Mouse (Mus musculus) lung, postnatal 0 days (tissue): ENCODE data around the gene Plekhm2. TPM values are rescaled to one million over a fixed set of nuclear protein-coding genes. Genes with fewer than 3 reads are reported as not detected.
A peak's percentile ranks its signal among the peaks of the same experiment; 100 is the strongest.

Source experiments
- ATAC-seq: fragments of 200-750 bp; cut with Nextera tagmentation; 2 replicates; pipeline ENCODE4 v1.8.0; 2017; ENCODE audit warnings: moderate library complexity
- DNase-seq: peaks from one replicate; pipeline ENCODE4 v3.0.0-alpha.2; 2016; ENCODE audit warnings: low spot score
- H3K27ac ChIP-seq: fragments of 300-500 bp; sonication (generic); 2 replicates; pipeline ENCODE4 v1.5.1; 2014; ENCODE audit warnings: antibody characterized with exemption, mild to moderate bottlenecking, low read length, mixed read lengths
- H3K27me3 ChIP-seq: fragments of 300-500 bp; sonication (generic); replicated peaks from 2 replicates; pipeline ENCODE4 v1.6.1; 2014; ENCODE audit warnings: low read length, mixed read lengths; ENCODE audit not compliant: insufficient read depth
- H3K36me3 ChIP-seq: fragments of 300-500 bp; sonication (generic); 2 replicates; pipeline ENCODE4 v1.6.1; 2014; ENCODE audit warnings: low read length, mixed read lengths; ENCODE audit not compliant: insufficient read depth
- H3K4me1 ChIP-seq: fragments of 300-500 bp; sonication (generic); 2 replicates; pipeline ENCODE4 v1.6.1; 2014; ENCODE audit warnings: antibody characterized with exemption, low read depth, low read length, mixed read lengths; ENCODE audit not compliant: insufficient read depth
- H3K4me2 ChIP-seq: fragments of 300-500 bp; sonication (generic); replicated peaks from 2 replicates; pipeline ENCODE4 v1.6.1; 2014; ENCODE audit warnings: low read depth, mild to moderate bottlenecking, low read length, moderate library complexity, mixed read lengths
- H3K4me3 ChIP-seq: fragments of 300-500 bp; sonication (generic); 2 replicates; pipeline ENCODE4 v1.5.1; 2014; ENCODE audit warnings: low read depth, low read length
- H3K9ac ChIP-seq: fragments of 300-500 bp; sonication (generic); replicated peaks from 2 replicates; pipeline ENCODE4 v1.6.1; 2014; ENCODE audit warnings: low read depth, mild to moderate bottlenecking
- H3K9me3 ChIP-seq: fragments of 300-500 bp; sonication (generic); 2 replicates; pipeline ENCODE4 v1.6.1; 2016; ENCODE audit warnings: low read length, mixed read lengths
- CTCF ChIP-seq: IDR thresholded peaks from 2 replicates; pipeline ENCODE4 v1.5.1; 2016; ENCODE audit warnings: antibody characterized with exemption, mild to moderate bottlenecking
- EP300 ChIP-seq: IDR thresholded peaks from 2 replicates; pipeline ENCODE4 v1.6.1; 2016; ENCODE audit warnings: antibody characterized with exemption, mild to moderate bottlenecking, control low read depth
- WGBS: fragments of 180-500 bp; shearing (Covaris S2); extraction: QIAGEN DNeasy Blood & Tissue Kit; methylation state at CpG from one replicate; pipeline ENCODE4 v1.1.7; 2014; 5-methylcytosine and 5-hydroxymethylcytosine counted together
- polyA plus RNA-seq: library from polyadenylated mRNA; unstranded; fragments of >200 nt; fragmentation: Nextera tagmentation; extraction: Ambion mirVana; gene quantifications from 2 replicates; pipeline ENCODE4 v1.2.1, GENCODE M21; 2015

The Plekhm2 gene
- polyA plus RNA-seq, 1 experiment from 2014 or later, result 5.2 TPM

- ATAC-seq (no peak), DNase-seq (no peak)
- Histone ChIP-seq H3K27ac (no peak overlapping the region), H3K9me3 (no peaks in the 10 kb centered on the region), H3K4me2 (no peak overlapping the region), H3K4me1 (no peaks in the 10 kb centered on the region), H3K4me3 (no peak overlapping the region), H3K27me3 (no peaks in the 10 kb centered on the region), H3K36me3 (peaks cover 57% of the 10 kb centered on the region; the same call in 1 of the 2 replicates), H3K9ac (no peak overlapping the region)
- no peak for TF ChIP-seq EP300
- no peak for TF ChIP-seq CTCF
- WGBS, result 96% methylated on average over 8 of the region's 8 CpGs
Observed at GRCm38 (mm10) chr4:141694719-141695118, 30.0 kb upstream of the Plekhm2 start.

- no peak overlapping the region for H3K27ac ChIP-seq
- ATAC-seq, result no peak
- DNase-seq, result no peak
- WGBS, result 84% methylated on average over 8 of the region's 8 CpGs
- H3K9ac ChIP-seq, result no peak overlapping the region
- no peaks in the 10 kb centered on the region for H3K9me3 ChIP-seq
- H3K4me3 ChIP-seq, result no peak overlapping the region
- H3K4me1 ChIP-seq, result no peaks in the 10 kb centered on the region
- peaks cover 54% of the 10 kb centered on the region; the same call in 1 of the 2 replicates for H3K36me3 ChIP-seq
- TF ChIP-seq CTCF (no peak), EP300 (no peak)
- H3K27me3 ChIP-seq, result no peaks in the 10 kb centered on the region
- no peak overlapping the region for H3K4me2 ChIP-seq
Observed at GRCm38 (mm10) chr4:141688505-141688904, 23.8 kb upstream of the Plekhm2 start.

- peaks cover 5% of the 10 kb centered on the region; the same call in 1 of the 2 replicates for H3K4me1 ChIP-seq
- H3K4me2 ChIP-seq, result no peak overlapping the region
- no peak for TF ChIP-seq CTCF
- no peak for TF ChIP-seq EP300
- H3K4me3 ChIP-seq, result no peak overlapping the region
- 74% methylated on average over 8 of the region's 8 CpGs for WGBS
- H3K9me3 ChIP-seq, result no peaks in the 10 kb centered on the region
- DNase-seq (no peak), ATAC-seq (no peak)
- no peak overlapping the region for H3K27ac ChIP-seq
- peaks cover 38% of the 10 kb centered on the region; the same call in 1 of the 2 replicates for H3K36me3 ChIP-seq
- no peaks in the 10 kb centered on the region for H3K27me3 ChIP-seq
- no peak overlapping the region for H3K9ac ChIP-seq
Observed at GRCm38 (mm10) chr4:141686525-141686924, 21.8 kb upstream of the Plekhm2 start.

- Histone ChIP-seq H3K4me1 (peaks cover 5% of the 10 kb centered on the region; the same call in 1 of the 2 replicates), H3K9ac (no peak overlapping the region), H3K27me3 (no peaks in the 10 kb centered on the region), H3K4me3 (no peak overlapping the region), H3K4me2 (no peak overlapping the region), H3K36me3 (peaks cover 34% of the 10 kb centered on the region; the same call in 1 of the 2 replicates), H3K27ac (no peak overlapping the region), H3K9me3 (no peaks in the 10 kb centered on the region)
- DNase-seq (peak; percentile 70), ATAC-seq (peak; percentile 68)
- 51% methylated on average over 3 of the region's 3 CpGs for WGBS
- TF ChIP-seq EP300 (no peak), CTCF (no peak)
Observed at GRCm38 (mm10) chr4:141686093-141686492, 21.4 kb upstream of the Plekhm2 start.

- no peak within 1 kb of the TSS for H3K27ac ChIP-seq
- H3K4me3 ChIP-seq, result no peak within 1 kb of the TSS
- H3K36me3 ChIP-seq, result peaks cover 30% of the 10 kb centered on the region; the same call in 1 of the 2 replicates
- ATAC-seq, result no peak
- no peaks in the 10 kb centered on the region for H3K9me3 ChIP-seq
- peaks cover 5% of the 10 kb centered on the region; the same call in 1 of the 2 replicates for H3K4me1 ChIP-seq
- no peak within 1 kb of the TSS for H3K4me2 ChIP-seq
- 91% methylated on average over 6 of the region's 6 CpGs for WGBS
- H3K9ac ChIP-seq, result no peak within 1 kb of the TSS
- TF ChIP-seq CTCF (no peak), EP300 (no peak)
- no peak for DNase-seq
- H3K27me3 ChIP-seq, result no peaks in the 10 kb centered on the region
Observed at GRCm38 (mm10) chr4:141685499-141685898, 20.8 kb upstream of the Plekhm2 start, which contains the start of gene Rsc1a1. Gene Rsc1a1 (minus strand): TSS chr4:141685599.

GRCm38 (mm10) chr4:141682706-141683230, 18.1 kb upstream of the Plekhm2 start:
- H3K27me3 ChIP-seq, result no peaks in the 10 kb centered on the region
- H3K4me1 ChIP-seq, result peaks cover 5% of the 10 kb centered on the region; the same call in 1 of the 2 replicates
- no peaks in the 10 kb centered on the region for H3K9me3 ChIP-seq
- TF ChIP-seq CTCF, result no peak
- no peak for TF ChIP-seq EP300
- peaks cover 30% of the 10 kb centered on the region; the same call in 1 of the 2 replicates for H3K36me3 ChIP-seq
- H3K4me2 ChIP-seq, result no peak overlapping the region
- H3K9ac ChIP-seq, result no peak overlapping the region
- WGBS, result 69% methylated on average over 12 of the region's 12 CpGs
- DNase-seq (peak; percentile 34), ATAC-seq (peak; percentile 34; the same call in 1 of the 2 replicates)
- H3K4me3 ChIP-seq, result no peak overlapping the region
- no peak overlapping the region for H3K27ac ChIP-seq
